Mouse (Mus musculus) kidney, embryonic 15.5 days (tissue): Measurements from ENCODE around the gene Wdr35. TPM values are rescaled to one million over a fixed set of nuclear protein-coding genes. Genes with fewer than 3 reads are reported as not detected.

Experiments
- ATAC-seq: fragments of 200-750 bp; cut with Nextera tagmentation; replicated peaks from 2 replicates; pipeline ENCODE4 v1.8.0; 2017; ENCODE audit warnings: moderate TSS enrichment; ENCODE audit not compliant: low FRiP score
- H3K27ac ChIP-seq: fragments of 300-500 bp; sonication (generic); 2 replicates; pipeline ENCODE4 v1.5.1; 2015; ENCODE audit warnings: mild to moderate bottlenecking, inconsistent platforms
- H3K27me3 ChIP-seq: fragments of 300-500 bp; sonication (generic); 2 replicates; pipeline ENCODE4 v1.6.1; 2015; ENCODE audit warnings: inconsistent platforms
- H3K36me3 ChIP-seq: fragments of 300-500 bp; sonication (generic); 2 replicates; pipeline ENCODE4 v1.6.1; 2015; ENCODE audit warnings: inconsistent platforms
- H3K4me1 ChIP-seq: fragments of 300-500 bp; sonication (generic); 2 replicates; pipeline ENCODE4 v1.6.1; 2015; ENCODE audit warnings: inconsistent platforms
- H3K4me2 ChIP-seq: fragments of 300-500 bp; sonication (generic); 2 replicates; pipeline ENCODE4 v1.6.1; 2015; ENCODE audit warnings: moderate library complexity, mild to moderate bottlenecking, inconsistent platforms
- H3K4me3 ChIP-seq: fragments of 300-500 bp; sonication (generic); replicated peaks from 2 replicates; pipeline ENCODE4 v1.5.1; 2015; ENCODE audit warnings: mild to moderate bottlenecking, inconsistent platforms
- H3K9ac ChIP-seq: fragments of 300-500 bp; sonication (generic); 2 replicates; pipeline ENCODE4 v1.6.1; 2015; ENCODE audit warnings: mild to moderate bottlenecking, inconsistent platforms
- H3K9me3 ChIP-seq: fragments of 300-500 bp; sonication (generic); replicated peaks from 2 replicates; pipeline ENCODE4 v1.6.1; 2016; ENCODE audit warnings: inconsistent platforms
- WGBS: fragments of 180-500 bp; shearing (Covaris S2); methylation state at CpG from one replicate; pipeline ENCODE4 v1.1.7; 2015; ENCODE audit warnings: mixed read lengths; 5-methylcytosine and 5-hydroxymethylcytosine counted together
- polyA plus RNA-seq: library from polyadenylated mRNA; unstranded; fragments of >200 nt; fragmentation: Nextera tagmentation; extraction: Ambion mirVana; gene quantifications from 2 replicates; pipeline ENCODE4 v1.2.1, GENCODE M21; 2015

Wdr35 gene
- polyA plus RNA-seq, 1 experiment from 2014 or later = 19.5 TPM

GRCm38 (mm10) chr12:9036409-9036808, 62.7 kb downstream of the Wdr35 start:
- Histone ChIP-seq H3K9me3 (no peaks in the 10 kb centered on the region), H3K36me3 (0 out of 2 replicates have a peak, but pooled peaks cover 4% of the 10 kb centered on the region), H3K27me3 (no peaks in the 10 kb centered on the region), H3K4me2 (no peak overlapping the region), H3K4me3 (no peak overlapping the region), H3K27ac (no peak overlapping the region), H3K9ac (no peak overlapping the region), H3K4me1 (peaks cover under 1% of the 10 kb centered on the region; the same call in 1 of the 2 replicates)
- 80% methylated on average over 9 of the region's 9 CpGs for WGBS
- ATAC-seq = no peak

- ATAC-seq = no peak
- 88% methylated on average over 5 of the region's 5 CpGs for WGBS
Observed at GRCm38 (mm10) chr12:9040177-9040576, 66.5 kb downstream of the Wdr35 start.

GRCm38 (mm10) chr12:9040686-9041085, 67.0 kb downstream of the Wdr35 start:
- 67% methylated on average over 7 of the region's 7 CpGs for WGBS
- H3K4me1 ChIP-seq = no peaks in the 10 kb centered on the region
- no peak overlapping the region for H3K4me2 ChIP-seq
- H3K4me3 ChIP-seq = no peak overlapping the region
- H3K27me3 ChIP-seq = no peaks in the 10 kb centered on the region
- 0 out of 2 replicates have a peak, but pooled peaks cover 9% of the 10 kb centered on the region for H3K36me3 ChIP-seq
- no peak for ATAC-seq
- H3K9me3 ChIP-seq = no peaks in the 10 kb centered on the region
- H3K9ac ChIP-seq = no peak overlapping the region
- no peak overlapping the region for H3K27ac ChIP-seq

More at GRCm38 (mm10) chr12:9040177-9040576, 66.5 kb downstream of the Wdr35 start:
- Histone ChIP-seq H3K27me3 (no peaks in the 10 kb centered on the region), H3K27ac (no peak overlapping the region), H3K4me2 (no peak overlapping the region), H3K4me3 (no peak overlapping the region), H3K4me1 (no peaks in the 10 kb centered on the region), H3K9ac (no peak overlapping the region), H3K36me3 (0 out of 2 replicates have a peak, but pooled peaks cover 9% of the 10 kb centered on the region), H3K9me3 (no peaks in the 10 kb centered on the region)

GRCm38 (mm10) chr12:9042316-9042715, 68.6 kb downstream of the Wdr35 start:
- 81% methylated on average over 5 of the region's 5 CpGs for WGBS
- H3K4me1 ChIP-seq = no peaks in the 10 kb centered on the region
- H3K36me3 ChIP-seq = 0 out of 2 replicates have a peak, but pooled peaks cover 5% of the 10 kb centered on the region
- no peak for ATAC-seq
- H3K4me2 ChIP-seq = no peak overlapping the region
- no peak overlapping the region for H3K9ac ChIP-seq
- no peaks in the 10 kb centered on the region for H3K9me3 ChIP-seq
- H3K27me3 ChIP-seq = no peaks in the 10 kb centered on the region
- H3K27ac ChIP-seq = no peak overlapping the region
- no peak overlapping the region for H3K4me3 ChIP-seq

GRCm38 (mm10) chr12:9042759-9043158, 69.1 kb downstream of the Wdr35 start:
- WGBS = 90% methylated on average over 3 of the region's 3 CpGs
- ATAC-seq = no peak

GRCm38 (mm10) chr12:9044666-9045065, 71.0 kb downstream of the Wdr35 start:
- no peak for ATAC-seq
- Histone ChIP-seq H3K4me2 (no peak overlapping the region), H3K36me3 (0 out of 2 replicates have a peak, but pooled peaks cover 5% of the 10 kb centered on the region), H3K9me3 (no peaks in the 10 kb centered on the region), H3K27me3 (no peaks in the 10 kb centered on the region), H3K4me1 (no peaks in the 10 kb centered on the region), H3K9ac (no peak overlapping the region), H3K27ac (no peak overlapping the region), H3K4me3 (no peak overlapping the region)
- 95% methylated on average over 7 of the region's 7 CpGs for WGBS

More at GRCm38 (mm10) chr12:9042759-9043158, 69.1 kb downstream of the Wdr35 start:
- Histone ChIP-seq H3K9me3 (no peaks in the 10 kb centered on the region), H3K36me3 (0 out of 2 replicates have a peak, but pooled peaks cover 5% of the 10 kb centered on the region), H3K27ac (no peak overlapping the region), H3K4me2 (no peak overlapping the region), H3K4me1 (no peaks in the 10 kb centered on the region), H3K9ac (no peak overlapping the region), H3K4me3 (no peak overlapping the region), H3K27me3 (no peaks in the 10 kb centered on the region)

- Histone ChIP-seq H3K9me3 (no peaks in the 10 kb centered on the region), H3K4me3 (no peak overlapping the region), H3K27ac (no peak overlapping the region), H3K4me2 (no peak overlapping the region), H3K27me3 (no peaks in the 10 kb centered on the region), H3K9ac (no peak overlapping the region), H3K36me3 (0 out of 2 replicates have a peak, but pooled peaks cover 5% of the 10 kb centered on the region), H3K4me1 (peaks cover 4% of the 10 kb centered on the region; the same call in 1 of the 2 replicates)
- 82% methylated on average over 4 of the region's 4 CpGs for WGBS
- ATAC-seq = no peak
Observed at GRCm38 (mm10) chr12:9046674-9047073, 73.0 kb downstream of the Wdr35 start.

- Histone ChIP-seq H3K4me2 (no peak overlapping the region), H3K27ac (no peak overlapping the region), H3K9ac (no peak overlapping the region), H3K4me1 (peaks cover 4% of the 10 kb centered on the region; the same call in 1 of the 2 replicates), H3K4me3 (no peak overlapping the region), H3K9me3 (no peaks in the 10 kb centered on the region), H3K36me3 (no peaks in the 10 kb centered on the region), H3K27me3 (no peaks in the 10 kb centered on the region)
- ATAC-seq = no peak
- 68% methylated on average over 8 of the region's 8 CpGs for WGBS
Observed at GRCm38 (mm10) chr12:9048090-9048489, 74.4 kb downstream of the Wdr35 start.

- Histone ChIP-seq H3K27ac (no peak overlapping the region), H3K27me3 (no peaks in the 10 kb centered on the region), H3K9ac (no peak overlapping the region), H3K4me2 (no peak overlapping the region), H3K4me1 (peaks cover 8% of the 10 kb centered on the region; the same call in 1 of the 2 replicates), H3K36me3 (no peaks in the 10 kb centered on the region), H3K9me3 (no peaks in the 10 kb centered on the region), H3K4me3 (no peak overlapping the region)
- no peak for ATAC-seq
- WGBS = 28% methylated on average over 6 of the region's 6 CpGs
Observed at GRCm38 (mm10) chr12:9050824-9051223, 77.1 kb downstream of the Wdr35 start.

- 59% methylated on average over 8 of the region's 8 CpGs for WGBS
- H3K27me3 ChIP-seq = no peaks in the 10 kb centered on the region
- ATAC-seq = peak; percentile 78
- H3K9ac ChIP-seq = no peak overlapping the region
- H3K36me3 ChIP-seq = no peaks in the 10 kb centered on the region
- no peak overlapping the region for H3K4me2 ChIP-seq
- H3K4me3 ChIP-seq = no peak overlapping the region
- no peaks in the 10 kb centered on the region for H3K9me3 ChIP-seq
- H3K4me1 ChIP-seq = peaks cover 10% of the 10 kb centered on the region; the same call in 1 of the 2 replicates
- no peak overlapping the region for H3K27ac ChIP-seq
Observed at GRCm38 (mm10) chr12:9052075-9052829, 78.6 kb downstream of the Wdr35 start.

- H3K36me3 ChIP-seq = no peaks in the 10 kb centered on the region
- WGBS = 80% methylated on average over 7 of the region's 7 CpGs
- no peak overlapping the region for H3K4me3 ChIP-seq
- no peaks in the 10 kb centered on the region for H3K27me3 ChIP-seq
- no peak for ATAC-seq
- H3K4me1 ChIP-seq = peaks cover 10% of the 10 kb centered on the region; the same call in 1 of the 2 replicates
- no peak overlapping the region for H3K4me2 ChIP-seq
- H3K27ac ChIP-seq = no peak overlapping the region
- H3K9ac ChIP-seq = no peak overlapping the region
- H3K9me3 ChIP-seq = no peaks in the 10 kb centered on the region
Observed at GRCm38 (mm10) chr12:9053345-9053744, 79.7 kb downstream of the Wdr35 start.

- no peaks in the 10 kb centered on the region for H3K9me3 ChIP-seq
- ATAC-seq = no peak
- no peaks in the 10 kb centered on the region for H3K27me3 ChIP-seq
- H3K36me3 ChIP-seq = no peaks in the 10 kb centered on the region
- no peak overlapping the region for H3K4me2 ChIP-seq
- WGBS = 64% methylated on average over 2 of the region's 2 CpGs
- H3K4me3 ChIP-seq = no peak overlapping the region
- H3K4me1 ChIP-seq = peaks cover 10% of the 10 kb centered on the region; the same call in 1 of the 2 replicates
- H3K9ac ChIP-seq = no peak overlapping the region
- H3K27ac ChIP-seq = no peak overlapping the region
Observed at GRCm38 (mm10) chr12:9054012-9054411, 80.3 kb downstream of the Wdr35 start.
